Mouse (Mus musculus) intestine, embryonic 16.5 days (tissue): ENCODE results near the gene Pkp4. TPM values are rescaled to one million over a fixed set of nuclear protein-coding genes. Genes with fewer than 3 reads are reported as not detected.

Source experiments
- ATAC-seq: fragments of 200-750 bp; cut with Nextera tagmentation; 2 replicates; pipeline ENCODE4 v1.8.0; 2017; ENCODE audit warnings: moderate TSS enrichment, moderate library complexity
- H3K27ac ChIP-seq: fragments of 300-500 bp; sonication (generic); 2 replicates; pipeline ENCODE4 v1.5.1; 2014; ENCODE audit warnings: mild to moderate bottlenecking, low read length
- H3K27me3 ChIP-seq: fragments of 300-500 bp; sonication (generic); replicated peaks from 2 replicates; pipeline ENCODE4 v1.6.1; 2014; ENCODE audit warnings: low read length, control low read depth, mixed read lengths; ENCODE audit not compliant: control insufficient read depth, insufficient read depth
- H3K36me3 ChIP-seq: fragments of 300-500 bp; sonication (generic); 2 replicates; pipeline ENCODE4 v1.6.1; 2014; ENCODE audit warnings: low read length, control low read depth; ENCODE audit not compliant: control insufficient read depth, insufficient read depth
- H3K4me1 ChIP-seq: fragments of 300-500 bp; sonication (generic); 2 replicates; pipeline ENCODE4 v1.6.1; 2014; ENCODE audit warnings: low read length, control low read depth, mixed read lengths; ENCODE audit not compliant: control insufficient read depth, insufficient read depth
- H3K4me2 ChIP-seq: fragments of 300-500 bp; sonication (generic); 2 replicates; pipeline ENCODE4 v1.6.1; 2014; ENCODE audit warnings: low read depth, low read length, control low read depth
- H3K4me3 ChIP-seq: fragments of 300-500 bp; sonication (generic); 2 replicates; pipeline ENCODE4 v1.5.1; 2014; ENCODE audit warnings: mild to moderate bottlenecking, low read length
- H3K9ac ChIP-seq: fragments of 300-500 bp; sonication (generic); 2 replicates; pipeline ENCODE4 v1.6.1; 2014; ENCODE audit warnings: low read depth, low read length
- H3K9me3 ChIP-seq: fragments of 300-500 bp; sonication (generic); 2 replicates; pipeline ENCODE4 v1.6.1; 2016; ENCODE audit warnings: low read length, control low read depth; ENCODE audit not compliant: control insufficient read depth
- WGBS: fragments of 180-500 bp; shearing (Covaris S2); extraction: QIAGEN DNeasy Blood & Tissue Kit; methylation state at CpG from one replicate; pipeline ENCODE4 v1.1.7; 2014; 5-methylcytosine and 5-hydroxymethylcytosine counted together
- polyA plus RNA-seq: library from polyadenylated mRNA; unstranded; fragments of >200 nt; fragmentation: Nextera tagmentation; extraction: Ambion mirVana; gene quantifications from 2 replicates; pipeline ENCODE4 v1.2.1, GENCODE M21; 2015

Gene Pkp4
- polyA plus RNA-seq, 1 experiment from 2014 or later, result 17.3 TPM

DNA sequence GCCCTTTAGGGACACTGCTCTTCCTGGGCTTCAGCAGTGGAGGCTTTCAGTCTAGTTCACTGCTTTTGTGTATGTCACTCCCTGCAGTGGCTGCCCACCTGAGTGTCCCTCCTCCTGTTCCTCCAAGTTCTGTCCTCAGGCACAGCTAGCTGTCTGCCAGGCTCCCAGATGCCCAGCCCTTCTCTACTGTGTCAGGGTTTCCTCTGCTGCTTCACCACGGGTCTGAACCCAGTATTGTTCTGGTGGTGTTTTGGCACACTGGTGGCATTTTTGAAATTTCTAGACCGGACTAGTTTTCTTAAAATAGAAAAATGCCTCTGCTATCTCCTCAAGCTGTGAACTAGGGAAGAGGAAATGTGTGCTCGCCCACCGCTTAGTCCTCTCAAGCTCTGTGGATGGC lies 46.6 kb downstream of the Pkp4 start:
- 66% methylated on average over 4 of the region's 4 CpGs for WGBS
- no peak overlapping the region for H3K4me3 ChIP-seq
- H3K4me2 ChIP-seq, result no peak overlapping the region
- H3K4me1 ChIP-seq, result peaks cover 8% of the 10 kb centered on the region; the same call in 1 of the 2 replicates
- H3K27ac ChIP-seq, result no peak overlapping the region
- H3K36me3 ChIP-seq, result no peaks in the 10 kb centered on the region
- H3K9me3 ChIP-seq, result no peaks in the 10 kb centered on the region
- no peak overlapping the region for H3K9ac ChIP-seq
- ATAC-seq, result no peak
- no peaks in the 10 kb centered on the region for H3K27me3 ChIP-seq

DNA sequence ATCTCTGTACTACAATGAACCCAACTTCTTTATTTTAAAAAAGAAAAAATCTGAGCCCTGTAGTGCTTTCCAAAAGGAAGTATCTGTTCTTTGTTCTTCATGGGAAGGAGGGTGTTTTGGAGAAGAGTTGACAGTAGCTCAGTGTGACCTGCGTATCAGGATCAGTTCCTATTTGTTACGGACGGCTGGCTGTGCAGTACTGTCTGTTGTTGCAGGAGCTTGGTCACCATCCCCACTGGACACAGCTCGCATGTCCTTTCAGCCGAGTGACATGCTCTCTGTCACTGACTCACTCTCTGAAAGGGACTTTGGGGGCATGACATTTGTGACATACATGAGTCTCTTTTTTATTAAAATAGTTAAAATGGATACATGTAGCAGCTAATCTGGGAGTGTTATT lies 47.1 kb downstream of the Pkp4 start:
- 63% methylated on average over 5 of the region's 5 CpGs for WGBS
- no peaks in the 10 kb centered on the region for H3K9me3 ChIP-seq
- H3K27ac ChIP-seq, result no peak overlapping the region
- H3K4me1 ChIP-seq, result peaks cover 10% of the 10 kb centered on the region; the same call in 1 of the 2 replicates
- no peak for ATAC-seq
- H3K4me3 ChIP-seq, result no peak overlapping the region
- H3K27me3 ChIP-seq, result no peaks in the 10 kb centered on the region
- no peaks in the 10 kb centered on the region for H3K36me3 ChIP-seq
- H3K9ac ChIP-seq, result no peak overlapping the region
- H3K4me2 ChIP-seq, result no peak overlapping the region

DNA sequence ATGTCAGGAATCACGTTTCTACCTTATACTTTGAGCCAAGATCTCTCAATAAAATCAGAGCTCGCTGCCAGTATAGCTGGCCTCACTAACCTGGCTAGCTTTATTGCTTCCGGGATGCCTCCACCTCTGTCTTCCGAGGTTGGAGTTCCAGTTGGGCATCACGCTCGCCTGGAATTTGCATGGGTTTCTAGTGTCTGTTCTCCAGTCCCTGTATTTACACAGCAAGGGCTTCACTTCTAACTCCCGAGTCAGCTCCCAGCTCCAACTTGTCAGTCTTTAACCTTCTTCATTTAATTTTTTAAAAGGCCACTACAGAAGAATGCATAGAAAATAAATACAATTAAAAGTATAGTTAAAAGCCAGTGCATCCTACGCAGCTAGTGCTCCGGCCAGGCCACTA lies 47.6 kb downstream of the Pkp4 start:
- H3K9ac ChIP-seq, result no peak overlapping the region
- H3K36me3 ChIP-seq, result no peaks in the 10 kb centered on the region
- H3K4me1 ChIP-seq, result peaks cover 7% of the 10 kb centered on the region; the same call in 1 of the 2 replicates
- no peaks in the 10 kb centered on the region for H3K27me3 ChIP-seq
- 69% methylated on average over 9 of the region's 9 CpGs for WGBS
- ATAC-seq, result peak; percentile 29; the same call in 1 of the 2 replicates
- H3K4me2 ChIP-seq, result no peak overlapping the region
- H3K27ac ChIP-seq, result no peak overlapping the region
- no peak overlapping the region for H3K4me3 ChIP-seq
- H3K9me3 ChIP-seq, result no peaks in the 10 kb centered on the region

DNA sequence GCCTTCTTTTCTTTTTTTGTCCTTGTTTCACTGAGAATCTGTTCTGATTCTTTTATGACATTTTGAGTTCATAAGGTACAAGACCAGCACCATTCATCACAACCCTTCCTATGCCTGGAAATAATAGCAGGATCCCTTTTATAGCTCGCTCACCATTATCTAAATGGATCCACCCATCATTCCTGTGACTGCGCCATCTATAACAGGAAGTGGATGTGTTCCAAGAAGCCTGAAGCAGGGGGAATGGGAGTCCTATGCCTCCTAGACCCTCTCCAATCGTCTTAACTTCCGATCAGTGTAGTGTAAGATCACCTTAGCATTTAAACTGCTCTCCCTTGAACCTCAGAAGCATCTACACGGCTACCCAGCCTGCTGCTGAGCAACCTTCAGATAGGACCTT lies 50.4 kb downstream of the Pkp4 start:
- peaks cover 7% of the 10 kb centered on the region; the same call in 1 of the 2 replicates for H3K4me1 ChIP-seq
- H3K4me3 ChIP-seq, result no peak overlapping the region
- no peak for ATAC-seq
- 89% methylated on average over 5 of the region's 5 CpGs for WGBS
- no peak overlapping the region for H3K9ac ChIP-seq
- no peaks in the 10 kb centered on the region for H3K27me3 ChIP-seq
- no peaks in the 10 kb centered on the region for H3K9me3 ChIP-seq
- H3K27ac ChIP-seq, result no peak overlapping the region
- H3K36me3 ChIP-seq, result no peaks in the 10 kb centered on the region; the same call in 1 of the 2 replicates
- H3K4me2 ChIP-seq, result no peak overlapping the region

DNA sequence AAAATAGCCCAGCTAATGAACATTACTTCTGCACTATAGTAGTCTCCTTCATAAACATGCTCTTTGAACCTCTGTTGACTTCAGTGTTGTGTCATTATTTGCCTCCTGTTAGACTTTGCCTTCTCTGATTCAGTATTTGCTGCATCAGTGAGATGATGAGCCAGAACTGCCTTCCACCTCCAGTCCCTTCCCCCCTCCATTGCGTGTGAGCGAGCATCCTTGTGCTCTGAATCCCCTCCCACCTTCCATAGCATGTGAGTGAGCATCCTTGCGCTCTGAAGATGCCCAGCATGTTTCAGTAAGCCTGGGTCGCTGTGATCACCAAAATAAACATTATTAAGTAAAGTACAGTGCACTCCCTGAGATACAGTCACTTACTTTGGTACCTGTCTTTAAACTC lies 51.8 kb downstream of the Pkp4 start:
- Histone ChIP-seq H3K4me2 (no peak overlapping the region), H3K9ac (no peak overlapping the region), H3K36me3 (no peaks in the 10 kb centered on the region; the same call in 1 of the 2 replicates), H3K4me1 (peaks cover 5% of the 10 kb centered on the region; the same call in 1 of the 2 replicates), H3K9me3 (no peaks in the 10 kb centered on the region), H3K4me3 (no peak overlapping the region), H3K27ac (no peak overlapping the region), H3K27me3 (no peaks in the 10 kb centered on the region)
- 81% methylated on average over 4 of the region's 4 CpGs for whole genome bisulfite sequencing
- ATAC-seq, result peak; percentile 68

DNA sequence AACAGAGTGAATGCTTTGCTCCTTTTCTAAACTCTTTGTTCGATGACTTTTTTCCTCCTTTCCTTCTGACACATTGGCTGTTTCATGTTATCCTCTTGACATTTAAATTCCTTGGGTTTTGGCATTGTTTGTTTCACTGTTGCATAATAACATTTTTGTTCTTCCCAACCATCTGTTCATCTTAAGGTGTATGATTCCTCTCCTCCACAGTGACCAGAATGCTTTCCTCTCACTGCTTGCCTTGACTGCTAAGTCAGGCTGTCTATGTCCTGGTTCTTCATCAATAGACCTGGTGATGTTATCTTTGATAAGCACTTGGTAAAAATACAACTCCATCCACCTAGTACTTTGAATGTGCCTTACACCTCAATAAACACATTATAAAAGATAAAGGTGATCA lies 52.2 kb downstream of the Pkp4 start:
- Histone ChIP-seq H3K9ac (no peak overlapping the region), H3K9me3 (no peaks in the 10 kb centered on the region), H3K4me3 (no peak overlapping the region), H3K4me2 (no peak overlapping the region), H3K36me3 (no peaks in the 10 kb centered on the region; the same call in 1 of the 2 replicates), H3K27ac (no peak overlapping the region), H3K27me3 (no peaks in the 10 kb centered on the region), H3K4me1 (peaks cover 5% of the 10 kb centered on the region; the same call in 1 of the 2 replicates)
- WGBS, result 90% methylated on average over 1 of the region's 1 CpGs
- ATAC-seq, result no peak

DNA sequence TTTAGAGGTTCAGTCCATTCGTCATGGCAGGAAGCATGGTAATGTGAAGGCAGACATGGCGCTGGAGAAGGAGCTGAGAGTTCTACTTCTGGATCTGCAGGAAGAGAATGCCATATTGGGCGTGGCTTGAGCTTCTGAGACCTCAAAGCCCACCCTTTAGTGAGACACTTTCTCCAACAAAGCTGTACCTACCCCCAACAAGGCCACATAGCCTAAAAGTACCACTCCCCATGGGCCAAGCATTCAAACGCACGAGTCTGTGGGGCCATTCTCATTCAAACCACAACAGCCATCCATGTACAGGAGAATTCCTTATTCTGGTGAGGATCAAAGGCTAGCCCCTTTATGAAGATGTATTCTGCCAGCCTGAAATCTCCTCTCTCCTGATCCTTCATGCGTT lies 57.3 kb downstream of the Pkp4 start:
- no peak overlapping the region for H3K4me3 ChIP-seq
- H3K36me3 ChIP-seq, result no peaks in the 10 kb centered on the region; the same call in 1 of the 2 replicates
- ATAC-seq, result no peak
- H3K9ac ChIP-seq, result no peak overlapping the region
- peaks cover 9% of the 10 kb centered on the region for H3K4me1 ChIP-seq
- 94% methylated on average over 6 of the region's 6 CpGs for WGBS
- no peak overlapping the region for H3K4me2 ChIP-seq
- no peak overlapping the region for H3K27ac ChIP-seq
- H3K9me3 ChIP-seq, result no peaks in the 10 kb centered on the region
- H3K27me3 ChIP-seq, result no peaks in the 10 kb centered on the region

DNA sequence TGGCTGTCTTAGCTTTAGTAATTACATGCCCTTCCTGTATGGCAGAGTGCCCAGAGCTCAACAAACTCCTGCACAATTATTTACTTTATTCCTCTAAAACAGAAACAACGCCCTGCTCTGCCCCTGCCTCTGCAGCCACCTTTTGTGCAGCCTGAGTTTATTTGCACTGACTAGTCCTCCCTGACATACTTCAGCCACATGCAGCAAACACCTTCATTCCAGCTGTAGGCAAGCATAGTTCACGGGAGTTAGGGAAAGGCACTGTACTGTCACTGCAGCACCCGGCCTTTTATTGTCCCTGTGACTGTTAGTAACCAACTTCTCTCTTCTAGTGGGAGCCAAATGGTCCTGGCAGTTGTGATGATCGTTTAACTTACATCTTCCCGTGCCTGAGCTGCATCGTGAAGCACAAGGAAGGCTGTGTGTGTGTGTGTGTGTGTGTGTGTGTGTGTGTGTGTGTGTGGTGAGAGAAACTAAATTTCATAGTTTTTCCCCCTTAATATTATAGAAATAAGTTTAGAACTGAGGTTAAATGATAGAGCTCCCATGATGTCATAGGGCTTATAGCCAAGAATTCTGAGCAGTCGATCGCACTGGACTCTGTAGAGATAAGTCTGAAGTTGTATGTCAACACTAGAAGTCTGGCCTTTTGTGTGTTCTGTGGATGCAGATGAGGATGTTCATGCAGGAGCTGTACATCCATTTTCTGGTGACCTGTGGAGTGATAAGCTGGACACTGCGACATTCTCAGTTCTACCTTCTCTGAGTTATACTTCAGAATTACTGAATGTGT lies 59.5 kb downstream of the Pkp4 start:
- Histone ChIP-seq H3K4me2 (0 out of 2 replicates have a peak overlapping the region, but pooled peaks have one; percentile 25), H3K36me3 (no peaks in the 10 kb centered on the region), H3K9me3 (no peaks in the 10 kb centered on the region), H3K27me3 (no peaks in the 10 kb centered on the region), H3K9ac (no peak overlapping the region), H3K4me1 (peaks cover 9% of the 10 kb centered on the region), H3K4me3 (no peak overlapping the region), H3K27ac (peak overlapping the region; percentile 73)
- peak; percentile 74 for ATAC-seq
- WGBS, result 25% methylated on average over 9 of the region's 9 CpGs

DNA sequence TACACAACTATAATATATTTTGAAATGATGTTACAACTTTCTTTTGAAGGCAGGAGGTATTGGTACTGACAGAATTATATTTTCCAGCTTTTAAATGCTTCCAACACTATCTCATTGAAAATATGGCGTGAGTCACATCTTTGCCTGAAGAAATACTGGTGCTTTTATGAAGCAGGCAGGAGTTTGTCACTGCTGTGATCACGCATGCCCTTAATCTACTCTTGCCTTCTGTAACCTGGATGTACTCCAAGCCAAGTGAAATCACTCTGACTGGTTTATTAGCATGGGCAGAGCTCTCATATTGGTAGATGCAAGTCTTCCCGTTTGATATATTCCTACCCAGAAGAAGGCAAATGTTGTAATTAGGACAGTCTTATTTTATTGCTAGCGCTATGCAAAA lies 65.7 kb downstream of the Pkp4 start:
- H3K27ac ChIP-seq, result no peak overlapping the region
- H3K36me3 ChIP-seq, result no peaks in the 10 kb centered on the region
- no peak overlapping the region for H3K4me2 ChIP-seq
- no peak for ATAC-seq
- WGBS, result 84% methylated on average over 4 of the region's 4 CpGs
- peaks cover 4% of the 10 kb centered on the region; the same call in 1 of the 2 replicates for H3K4me1 ChIP-seq
- no peaks in the 10 kb centered on the region for H3K27me3 ChIP-seq
- H3K9me3 ChIP-seq, result no peaks in the 10 kb centered on the region
- H3K4me3 ChIP-seq, result no peak overlapping the region
- H3K9ac ChIP-seq, result no peak overlapping the region
